Mouse (Mus musculus): ENCODE data around the gene Zswim1. TPM values are rescaled to one million over a fixed set of nuclear protein-coding genes. Genes with fewer than 3 reads are reported as not detected.
"Not testable (repeated sequence)": the region's sequence is repeated elsewhere in the genome, so short reads cannot be mapped to it uniquely, and the experiment has no call there.

Gene Zswim1
- total and polyA plus RNA-seq, 2 experiments from 2014 or later = 5.4 to 7.4 TPM

DNA sequence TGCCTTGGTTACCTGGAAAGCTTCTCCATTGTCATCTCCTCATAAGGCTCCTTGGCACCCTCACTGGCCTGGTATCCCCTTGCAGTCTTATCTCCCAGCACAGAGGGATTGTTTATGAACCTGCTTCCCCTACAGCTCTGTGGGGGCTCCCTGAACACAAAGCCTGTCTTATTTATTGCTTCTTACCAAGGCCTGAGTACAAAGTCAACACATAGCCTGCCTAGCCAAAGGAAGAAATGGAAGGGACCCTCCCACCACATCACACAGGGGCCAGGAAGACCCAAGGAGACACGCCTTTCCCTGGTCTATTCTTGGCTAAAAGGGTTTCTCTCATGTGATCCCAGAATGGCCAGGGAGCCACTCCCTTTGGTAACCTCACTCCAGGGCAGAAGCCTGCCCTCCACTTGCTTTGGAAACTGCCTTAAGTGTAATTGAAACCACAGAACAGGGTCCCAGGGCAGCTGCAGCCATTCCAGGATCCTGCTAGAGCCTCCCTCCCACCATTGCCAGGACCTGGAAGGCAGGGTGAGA lies 51.8 kb downstream of the Zswim1 start:
- Histone ChIP-seq H3K4me3 (ENCODE audit: low read depth, low read length) (no peak overlapping the region), H3K4me2 (ENCODE audit: low read depth, low read length) (peak overlapping the region; percentile 22; the same call in 1 of the 2 replicates), H3K36me3 (replicated peaks; ENCODE audit: control insufficient read depth, insufficient read depth, low read length) (peaks cover 5% of the 10 kb centered on the region; the same call in 1 of the 2 replicates), H3K27me3 (ENCODE audit: control insufficient read depth, insufficient read depth, low read length) (no peaks in the 10 kb centered on the region), H3K4me1 (ENCODE audit: control insufficient read depth, insufficient read depth) (peaks cover 26% of the 10 kb centered on the region), H3K9me3 (replicated peaks; ENCODE audit: control insufficient read depth, low read length) (no peaks in the 10 kb centered on the region), H3K27ac (ENCODE audit: low read depth) (peak overlapping the region; percentile 91), H3K9ac (replicated peaks; ENCODE audit: low read depth, low read length) (0 out of 2 replicates have a peak overlapping the region, but pooled peaks have one; percentile 18)
- 8% methylated on average over 1 of the region's 1 CpGs for WGBS
- ATAC-seq (ENCODE audit: insufficient read depth, low read depth) = peak; percentile 44
- TF ChIP-seq CTCF (IDR thresholded peaks at IDR 0.05; ENCODE audit: low read depth) (no peak), EP300 (IDR thresholded peaks at IDR 0.05; ENCODE audit: low read depth) (peak; percentile 90)
- peak; percentile 59 for DNase-seq (ENCODE audit: low spot score)

DNA sequence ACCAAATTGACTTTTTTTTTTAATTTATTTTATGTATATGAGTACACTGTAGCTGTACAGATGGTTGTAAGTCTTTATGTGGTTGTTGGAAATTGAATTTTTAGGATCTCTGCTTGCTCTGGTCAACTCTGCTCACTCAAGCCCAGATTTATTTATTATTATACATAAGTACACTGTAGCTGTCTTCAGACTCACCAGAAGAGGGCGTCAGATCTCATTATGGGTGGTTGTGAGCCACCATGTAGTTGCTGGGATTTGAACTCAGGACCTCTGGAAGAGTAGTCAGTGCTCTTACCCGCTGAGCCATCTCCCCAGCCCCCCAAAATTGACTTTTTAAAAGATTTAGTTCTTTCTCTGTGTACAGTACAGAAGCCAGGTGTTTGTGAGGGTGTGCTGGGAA lies 53.2 kb downstream of the Zswim1 start:
- H3K9ac ChIP-seq (replicated peaks; ENCODE audit: low read depth, low read length); H3K27me3 ChIP-seq (ENCODE audit: control insufficient read depth, insufficient read depth, low read length); H3K4me3 ChIP-seq (ENCODE audit: low read depth, low read length); H3K36me3 ChIP-seq (replicated peaks; ENCODE audit: control insufficient read depth, insufficient read depth, low read length); H3K4me2 ChIP-seq (ENCODE audit: low read depth, low read length); H3K9me3 ChIP-seq (replicated peaks; ENCODE audit: control insufficient read depth, low read length); ATAC-seq (ENCODE audit: insufficient read depth, low read depth); DNase-seq (ENCODE audit: low spot score): not testable (repeated sequence)
- Histone ChIP-seq H3K27ac (ENCODE audit: low read depth) (peak overlapping the region; percentile 91; the same call in 1 of the 2 replicates), H3K4me1 (ENCODE audit: control insufficient read depth, insufficient read depth) (peaks cover 32% of the 10 kb centered on the region)
- 66% methylated on average over 2 of the region's 2 CpGs for WGBS

Other genes starting within 250 kb of the Zswim1 start
- not detected in 2 replicates for gene Spint3, start 249.2 kb upstream of the Zswim1 start, total RNA-seq (2014; rRNA removed; ENCODE audit: low replicate concordance)
- gene Spint3, start 249.2 kb upstream of the Zswim1 start, polyA plus RNA-seq (2015; fragmentation: Nextera tagmentation; extraction: Ambion mirVana) = not detected in 2 replicates
- not detected in 2 replicates for gene Wfdc6a, start 237.2 kb upstream of the Zswim1 start, total RNA-seq (2014; rRNA removed; ENCODE audit: low replicate concordance)
- gene Wfdc6a, start 237.2 kb upstream of the Zswim1 start, polyA plus RNA-seq (2015; fragmentation: Nextera tagmentation; extraction: Ambion mirVana) = 0.25 and 0.30 TPM in 2 replicates
- not detected in 2 replicates for gene Eppin, start 229.1 kb upstream of the Zswim1 start, total RNA-seq (2014; rRNA removed; ENCODE audit: low replicate concordance)
- not detected in 2 replicates for gene Eppin, start 229.1 kb upstream of the Zswim1 start, polyA plus RNA-seq (2015; fragmentation: Nextera tagmentation; extraction: Ambion mirVana)
- not detected in 2 replicates for gene Wfdc6b, start 209.2 kb upstream of the Zswim1 start, total RNA-seq (2014; rRNA removed; ENCODE audit: low replicate concordance)
- not detected in 2 replicates for gene Wfdc6b, start 209.2 kb upstream of the Zswim1 start, polyA plus RNA-seq (2015; fragmentation: Nextera tagmentation; extraction: Ambion mirVana)
- gene Wfdc8, start 209.1 kb upstream of the Zswim1 start, total RNA-seq (2014; rRNA removed; ENCODE audit: low replicate concordance) = not detected in 2 replicates
- not detected in 2 replicates for gene Wfdc8, start 209.1 kb upstream of the Zswim1 start, polyA plus RNA-seq (2015; fragmentation: Nextera tagmentation; extraction: Ambion mirVana)
- gene Wfdc16, start 183.9 kb upstream of the Zswim1 start, total RNA-seq (2014; rRNA removed; ENCODE audit: low replicate concordance) = not detected in 2 replicates
- gene Wfdc16, start 183.9 kb upstream of the Zswim1 start, polyA plus RNA-seq (2015; fragmentation: Nextera tagmentation; extraction: Ambion mirVana) = not detected in 2 replicates
- gene Wfdc10, start 166.6 kb upstream of the Zswim1 start, total RNA-seq (2014; rRNA removed; ENCODE audit: low replicate concordance) = not detected in 2 replicates
- gene Wfdc10, start 166.6 kb upstream of the Zswim1 start, polyA plus RNA-seq (2015; fragmentation: Nextera tagmentation; extraction: Ambion mirVana) = not detected in 2 replicates
- not detected in 2 replicates for gene Wfdc9, start 166.1 kb upstream of the Zswim1 start, total RNA-seq (2014; rRNA removed; ENCODE audit: low replicate concordance)
- not detected in 2 replicates for gene Wfdc9, start 166.1 kb upstream of the Zswim1 start, polyA plus RNA-seq (2015; fragmentation: Nextera tagmentation; extraction: Ambion mirVana)
- gene Wfdc11, start 148.6 kb upstream of the Zswim1 start, total RNA-seq (2014; rRNA removed; ENCODE audit: low replicate concordance) = not detected in 2 replicates
- gene Wfdc11, start 148.6 kb upstream of the Zswim1 start, polyA plus RNA-seq (2015; fragmentation: Nextera tagmentation; extraction: Ambion mirVana) = not detected in 2 replicates
- not detected in 2 replicates for gene Wfdc13, start 137.6 kb upstream of the Zswim1 start, total RNA-seq (2014; rRNA removed; ENCODE audit: low replicate concordance)
- not detected in 2 replicates for gene Wfdc13, start 137.6 kb upstream of the Zswim1 start, polyA plus RNA-seq (2015; fragmentation: Nextera tagmentation; extraction: Ambion mirVana)
- gene Spint4, start 124.2 kb upstream of the Zswim1 start, total RNA-seq (2014; rRNA removed; ENCODE audit: low replicate concordance) = not detected in 2 replicates
- gene Spint4, start 124.2 kb upstream of the Zswim1 start, polyA plus RNA-seq (2015; fragmentation: Nextera tagmentation; extraction: Ambion mirVana) = not detected in 2 replicates
- gene Spint5, start 107.4 kb upstream of the Zswim1 start, total RNA-seq (2014; rRNA removed; ENCODE audit: low replicate concordance) = not detected in 2 replicates
- not detected in 2 replicates for gene Spint5, start 107.4 kb upstream of the Zswim1 start, polyA plus RNA-seq (2015; fragmentation: Nextera tagmentation; extraction: Ambion mirVana)
- gene Wfdc3, start 76.8 kb upstream of the Zswim1 start, total RNA-seq (2014; rRNA removed; ENCODE audit: low replicate concordance) = not detected in 2 replicates
- 0.46 and 0.51 TPM in 2 replicates for gene Wfdc3, start 76.8 kb upstream of the Zswim1 start, polyA plus RNA-seq (2015; fragmentation: Nextera tagmentation; extraction: Ambion mirVana)
- 8.9 and 19.1 TPM in 2 replicates for gene Dnttip1, start 76.7 kb upstream of the Zswim1 start, total RNA-seq (2014; rRNA removed; ENCODE audit: low replicate concordance)
- gene Dnttip1, start 76.7 kb upstream of the Zswim1 start, polyA plus RNA-seq (2015; fragmentation: Nextera tagmentation; extraction: Ambion mirVana) = 42.8 and 43.3 TPM in 2 replicates
- 175 and 320 TPM in 2 replicates for gene Ube2c, start 52.8 kb upstream of the Zswim1 start, total RNA-seq (2014; rRNA removed; ENCODE audit: low replicate concordance)
- gene Ube2c, start 52.8 kb upstream of the Zswim1 start, polyA plus RNA-seq (2015; fragmentation: Nextera tagmentation; extraction: Ambion mirVana) = 116 and 117 TPM in 2 replicates
- gene Tnnc2, start 42.7 kb upstream of the Zswim1 start, total RNA-seq (2014; rRNA removed; ENCODE audit: low replicate concordance) = 4.9 and 5.0 TPM in 2 replicates
- gene Tnnc2, start 42.7 kb upstream of the Zswim1 start, polyA plus RNA-seq (2015; fragmentation: Nextera tagmentation; extraction: Ambion mirVana) = 0.18 and 0.25 TPM in 2 replicates
- gene Snx21, start 36.9 kb upstream of the Zswim1 start, total RNA-seq (2014; rRNA removed; ENCODE audit: low replicate concordance) = 46.4 and 98.1 TPM in 2 replicates
- 29.8 and 30.8 TPM in 2 replicates for gene Snx21, start 36.9 kb upstream of the Zswim1 start, polyA plus RNA-seq (2015; fragmentation: Nextera tagmentation; extraction: Ambion mirVana)
- 10.6 and 28.9 TPM in 2 replicates for gene Acot8, start 17.8 kb upstream of the Zswim1 start, total RNA-seq (2014; rRNA removed; ENCODE audit: low replicate concordance)
- gene Acot8, start 17.8 kb upstream of the Zswim1 start, polyA plus RNA-seq (2015; fragmentation: Nextera tagmentation; extraction: Ambion mirVana) = 11.4 and 14.1 TPM in 2 replicates
- gene Zswim3, start 17.6 kb upstream of the Zswim1 start, total RNA-seq (2014; rRNA removed; ENCODE audit: low replicate concordance) = 0.93 and 2.8 TPM in 2 replicates
- 3.3 and 3.4 TPM in 2 replicates for gene Zswim3, start 17.6 kb upstream of the Zswim1 start, polyA plus RNA-seq (2015; fragmentation: Nextera tagmentation; extraction: Ambion mirVana)
- gene Spata25, start 5.9 kb downstream of the Zswim1 start, total RNA-seq (2014; rRNA removed; ENCODE audit: low replicate concordance) = not detected in 2 replicates
- gene Spata25, start 5.9 kb downstream of the Zswim1 start, polyA plus RNA-seq (2015; fragmentation: Nextera tagmentation; extraction: Ambion mirVana) = not detected in 2 replicates
- 259 and 263 TPM in 2 replicates for gene Ctsa, start 10.2 kb downstream of the Zswim1 start, total RNA-seq (2014; rRNA removed; ENCODE audit: low replicate concordance)
- gene Ctsa, start 10.2 kb downstream of the Zswim1 start, polyA plus RNA-seq (2015; fragmentation: Nextera tagmentation; extraction: Ambion mirVana) = 133 and 134 TPM in 2 replicates
- gene Neurl2, start 10.8 kb downstream of the Zswim1 start, total RNA-seq (2014; rRNA removed; ENCODE audit: low replicate concordance) = 57.1 and 103 TPM in 2 replicates
- 68.4 and 76.5 TPM in 2 replicates for gene Neurl2, start 10.8 kb downstream of the Zswim1 start, polyA plus RNA-seq (2015; fragmentation: Nextera tagmentation; extraction: Ambion mirVana)
- gene Pltp, start 35.0 kb downstream of the Zswim1 start, total RNA-seq (2014; rRNA removed; ENCODE audit: low replicate concordance) = 7.7 and 10.4 TPM in 2 replicates
- 8.3 and 8.6 TPM in 2 replicates for gene Pltp, start 35.0 kb downstream of the Zswim1 start, polyA plus RNA-seq (2015; fragmentation: Nextera tagmentation; extraction: Ambion mirVana)
- gene Pcif1, start 56.6 kb downstream of the Zswim1 start, total RNA-seq (2014; rRNA removed; ENCODE audit: low replicate concordance) = 51.8 and 63.6 TPM in 2 replicates
- gene Pcif1, start 56.6 kb downstream of the Zswim1 start, polyA plus RNA-seq (2015; fragmentation: Nextera tagmentation; extraction: Ambion mirVana) = 50.6 and 54.2 TPM in 2 replicates
- 18.0 and 19.6 TPM in 2 replicates for gene Zfp335, start 89.1 kb downstream of the Zswim1 start, total RNA-seq (2014; rRNA removed; ENCODE audit: low replicate concordance)
- 3.7 TPM in 2 replicates for gene Zfp335, start 89.1 kb downstream of the Zswim1 start, polyA plus RNA-seq (2015; fragmentation: Nextera tagmentation; extraction: Ambion mirVana)
- 0.08 and 2.1 TPM in 2 replicates for gene Mmp9, start 118.1 kb downstream of the Zswim1 start, total RNA-seq (2014; rRNA removed; ENCODE audit: low replicate concordance)
- gene Mmp9, start 118.1 kb downstream of the Zswim1 start, polyA plus RNA-seq (2015; fragmentation: Nextera tagmentation; extraction: Ambion mirVana) = 0.32 and 0.64 TPM in 2 replicates
- 0.50 and 3.5 TPM in 2 replicates for gene Slc12a5, start 138.1 kb downstream of the Zswim1 start, total RNA-seq (2014; rRNA removed; ENCODE audit: low replicate concordance)
- 0.31 and 0.48 TPM in 2 replicates for gene Slc12a5, start 138.1 kb downstream of the Zswim1 start, polyA plus RNA-seq (2015; fragmentation: Nextera tagmentation; extraction: Ambion mirVana)
- gene Ncoa5, start 212.2 kb downstream of the Zswim1 start, total RNA-seq (2014; rRNA removed; ENCODE audit: low replicate concordance) = 20.0 and 30.7 TPM in 2 replicates
- gene Ncoa5, start 212.2 kb downstream of the Zswim1 start, polyA plus RNA-seq (2015; fragmentation: Nextera tagmentation; extraction: Ambion mirVana) = 20.6 and 20.8 TPM in 2 replicates
- 12.1 and 12.9 TPM in 2 replicates for gene Cd40, start 232.9 kb downstream of the Zswim1 start, total RNA-seq (2014; rRNA removed; ENCODE audit: low replicate concordance)
- 5.1 and 6.7 TPM in 2 replicates for gene Cd40, start 232.9 kb downstream of the Zswim1 start, polyA plus RNA-seq (2015; fragmentation: Nextera tagmentation; extraction: Ambion mirVana)